Mouse (Mus musculus): Measurements from ENCODE around the gene Fam208b.

- TF ChIP-seq CTCF (IDR thresholded peaks at IDR 0.05; ENCODE audit: low read depth, low read length) (no peak), POLR2A (IDR thresholded peaks at IDR 0.05; ENCODE audit: borderline replicate concordance, low read depth, low read length) (no peak)
These were observed 31.1 kb upstream of the Fam208b start for GRCm38 (mm10) chr13:3642049-3642448.

All from bone marrow macrophage, adult 2 months (primary cell).